Mouse (Mus musculus): ENCODE results near the gene Cyfip2. TPM values are rescaled to one million over a fixed set of nuclear protein-coding genes. Genes with fewer than 3 reads are reported as not detected.

The Cyfip2 gene
- polyA plus RNA-seq, 1 experiment, result 85.4 TPM

DNA sequence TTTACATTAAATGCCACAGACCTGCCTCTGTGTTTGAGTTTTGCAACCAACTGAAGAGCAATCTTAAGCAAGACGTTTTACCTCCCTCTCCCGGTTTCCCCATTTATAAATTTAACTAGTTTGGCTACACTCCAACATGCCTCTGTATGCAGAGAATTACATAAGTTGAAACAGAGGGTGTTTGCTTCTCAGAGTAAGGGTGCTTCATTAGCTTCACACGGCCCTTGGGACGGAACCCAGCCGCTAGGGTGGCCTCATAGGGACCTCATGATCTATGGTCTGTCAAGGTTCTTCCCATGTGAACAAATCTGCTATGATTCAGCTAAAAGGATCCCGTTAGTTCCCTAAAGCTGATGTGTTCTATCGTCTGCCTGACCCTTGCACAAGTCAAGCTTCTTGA is 1.9 kb upstream of the Cyfip2 start:
- no peak for DNase-seq
- 57% methylated on average over 7 of the region's 7 CpGs for WGBS
- Histone ChIP-seq H3K36me3 (ENCODE audit: control insufficient read depth, insufficient read depth, low read length) (no peaks in the 10 kb centered on the region), H3K4me1 (replicated peaks; ENCODE audit: control insufficient read depth, insufficient read depth, low read length) (peaks cover 18% of the 10 kb centered on the region), H3K27ac (ENCODE audit: control insufficient read depth, insufficient read depth, low read length) (no peak overlapping the region), H3K27me3 (ENCODE audit: control insufficient read depth, insufficient read depth, low read length) (no peaks in the 10 kb centered on the region), H3K4me3 (ENCODE audit: control insufficient read depth, insufficient read depth, low read length) (no peak overlapping the region)
- no peak for TF ChIP-seq POLR2A (IDR thresholded peaks at IDR 0.05; ENCODE audit: control insufficient read depth, extremely low read depth, insufficient read depth, low read length, poor library complexity)
- no peak for TF ChIP-seq CTCF (IDR thresholded peaks at IDR 0.05; ENCODE audit: borderline replicate concordance, control insufficient read depth, extremely low read depth, insufficient read depth, low read length, poor library complexity)

DNA sequence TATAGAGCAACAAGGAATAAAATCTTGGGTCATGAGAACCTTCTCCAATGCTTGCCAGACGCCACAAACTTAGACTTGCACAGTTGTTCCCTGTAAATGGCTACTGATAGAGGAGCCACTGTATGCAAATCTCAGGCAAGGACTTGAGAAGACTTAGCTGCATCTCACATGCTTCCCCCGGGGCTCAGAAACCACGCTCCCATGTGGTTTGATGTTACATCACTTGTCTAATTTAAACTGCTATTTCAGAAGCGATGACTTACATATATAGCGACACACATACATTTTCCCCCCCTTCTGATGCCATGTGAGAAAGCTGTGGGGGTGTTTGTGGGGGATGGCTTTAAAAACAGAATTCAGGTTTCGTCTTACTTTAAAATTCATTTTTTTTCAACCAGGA is 1.2 kb upstream of the Cyfip2 start:
- Histone ChIP-seq H3K4me3 (ENCODE audit: control insufficient read depth, insufficient read depth, low read length) (no peak overlapping the region), H3K27ac (ENCODE audit: control insufficient read depth, insufficient read depth, low read length) (no peak overlapping the region), H3K36me3 (ENCODE audit: control insufficient read depth, insufficient read depth, low read length) (no peaks in the 10 kb centered on the region), H3K27me3 (ENCODE audit: control insufficient read depth, insufficient read depth, low read length) (no peaks in the 10 kb centered on the region), H3K4me1 (replicated peaks; ENCODE audit: control insufficient read depth, insufficient read depth, low read length) (peaks cover 24% of the 10 kb centered on the region)
- no peak for TF ChIP-seq CTCF (IDR thresholded peaks at IDR 0.05; ENCODE audit: borderline replicate concordance, control insufficient read depth, extremely low read depth, insufficient read depth, low read length, poor library complexity)
- TF ChIP-seq POLR2A (IDR thresholded peaks at IDR 0.05; ENCODE audit: control insufficient read depth, extremely low read depth, insufficient read depth, low read length, poor library complexity), result no peak
- 31% methylated on average over 6 of the region's 6 CpGs for WGBS
- DNase-seq, result no peak

DNA sequence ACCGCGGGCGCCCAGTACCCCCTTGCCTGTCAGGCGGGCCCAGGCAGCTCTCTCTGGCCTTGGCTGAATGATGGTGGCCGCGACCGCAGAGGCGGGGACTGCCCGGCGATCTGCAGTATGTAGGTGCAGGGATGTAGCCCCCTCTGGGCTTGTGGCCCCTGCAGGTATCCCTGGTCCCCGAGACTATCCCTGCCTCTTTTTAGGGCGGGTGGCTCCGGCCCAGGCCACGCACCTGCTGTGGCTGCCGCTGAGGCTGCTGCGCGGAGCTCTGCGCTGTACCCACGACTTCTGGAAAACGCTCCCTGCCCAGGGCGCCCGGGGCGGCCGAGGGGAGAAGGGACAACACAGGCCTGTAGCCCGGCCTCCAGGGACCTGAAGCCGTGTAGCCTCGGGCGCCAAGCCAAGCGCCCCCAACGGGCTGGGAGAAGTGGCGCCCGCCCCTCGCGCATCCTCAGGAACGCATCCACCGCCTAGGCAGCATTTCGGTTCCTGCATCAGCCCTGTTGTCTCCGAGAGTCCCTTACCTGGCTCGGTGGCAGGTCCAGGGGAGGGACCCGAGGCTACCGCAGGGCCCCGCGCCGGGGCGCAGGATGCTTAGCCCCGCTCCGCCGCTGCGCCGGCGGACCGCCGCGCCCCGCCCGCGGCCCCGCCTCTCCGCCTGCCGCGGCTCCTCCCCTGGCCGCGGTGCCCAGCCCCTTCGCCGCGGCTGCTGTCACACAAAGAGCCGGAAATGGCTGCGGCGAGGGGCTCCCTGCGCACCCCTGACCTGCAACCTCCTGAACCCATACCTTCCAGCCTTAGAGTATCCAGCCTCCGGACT is 746 bp downstream of the Cyfip2 start:
- TF ChIP-seq POLR2A (IDR thresholded peaks at IDR 0.05; ENCODE audit: control insufficient read depth, extremely low read depth, insufficient read depth, low read length, poor library complexity), result peak; percentile 91
- 0 out of 2 replicates have a peak, but pooled peaks have one; percentile 48 for TF ChIP-seq CTCF (IDR thresholded peaks at IDR 0.05; ENCODE audit: borderline replicate concordance, control insufficient read depth, extremely low read depth, insufficient read depth, low read length, poor library complexity)
- Histone ChIP-seq H3K27me3 (ENCODE audit: control insufficient read depth, insufficient read depth, low read length) (no peaks in the 10 kb centered on the region), H3K27ac (ENCODE audit: control insufficient read depth, insufficient read depth, low read length) (peak overlapping the region; percentile 65), H3K4me1 (replicated peaks; ENCODE audit: control insufficient read depth, insufficient read depth, low read length) (peaks cover 40% of the 10 kb centered on the region), H3K4me3 (ENCODE audit: control insufficient read depth, insufficient read depth, low read length) (peak overlapping the region; percentile 91), H3K36me3 (ENCODE audit: control insufficient read depth, insufficient read depth, low read length) (no peaks in the 10 kb centered on the region)
- under 1% methylated on average over 71 of the region's 71 CpGs for WGBS
- DNase-seq, result peak; percentile 81

DNA sequence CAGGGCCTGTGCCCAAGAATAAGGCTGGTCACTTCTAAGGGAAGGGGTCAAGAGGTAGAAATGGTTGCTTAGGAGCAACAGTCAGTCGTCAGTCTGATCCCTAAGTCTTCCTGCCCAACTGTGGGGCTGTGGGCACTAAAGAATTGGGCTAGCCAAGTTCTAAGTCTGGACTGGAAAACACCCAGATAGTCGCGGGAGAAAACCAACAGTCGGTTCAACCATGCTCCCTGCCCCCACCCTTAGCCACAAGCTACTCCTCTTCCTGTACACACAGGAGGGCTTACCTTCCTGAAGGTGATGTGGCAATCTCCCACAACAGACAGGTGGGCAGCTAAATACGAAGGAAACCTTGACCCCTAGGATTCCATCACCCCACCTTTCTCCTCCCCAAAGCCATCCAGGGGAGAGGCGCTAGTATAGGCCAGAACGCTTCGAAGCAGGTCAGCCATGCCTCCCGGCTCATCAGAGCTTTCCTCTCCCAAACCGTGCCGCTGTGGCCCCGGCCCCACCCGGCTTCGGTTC is 1.4 kb downstream of the Cyfip2 start:
- peak; percentile 73 for DNase-seq
- Histone ChIP-seq H3K4me1 (replicated peaks; ENCODE audit: control insufficient read depth, insufficient read depth, low read length) (peaks cover 43% of the 10 kb centered on the region), H3K27me3 (ENCODE audit: control insufficient read depth, insufficient read depth, low read length) (no peaks in the 10 kb centered on the region), H3K4me3 (ENCODE audit: control insufficient read depth, insufficient read depth, low read length) (peak overlapping the region; percentile 91), H3K36me3 (ENCODE audit: control insufficient read depth, insufficient read depth, low read length) (no peaks in the 10 kb centered on the region), H3K27ac (ENCODE audit: control insufficient read depth, insufficient read depth, low read length) (peak overlapping the region; percentile 65)
- TF ChIP-seq POLR2A (IDR thresholded peaks at IDR 0.05; ENCODE audit: control insufficient read depth, extremely low read depth, insufficient read depth, low read length, poor library complexity) (no peak), CTCF (IDR thresholded peaks at IDR 0.05; ENCODE audit: borderline replicate concordance, control insufficient read depth, extremely low read depth, insufficient read depth, low read length, poor library complexity) (no peak)
- 2% methylated on average over 14 of the region's 14 CpGs for WGBS

DNA sequence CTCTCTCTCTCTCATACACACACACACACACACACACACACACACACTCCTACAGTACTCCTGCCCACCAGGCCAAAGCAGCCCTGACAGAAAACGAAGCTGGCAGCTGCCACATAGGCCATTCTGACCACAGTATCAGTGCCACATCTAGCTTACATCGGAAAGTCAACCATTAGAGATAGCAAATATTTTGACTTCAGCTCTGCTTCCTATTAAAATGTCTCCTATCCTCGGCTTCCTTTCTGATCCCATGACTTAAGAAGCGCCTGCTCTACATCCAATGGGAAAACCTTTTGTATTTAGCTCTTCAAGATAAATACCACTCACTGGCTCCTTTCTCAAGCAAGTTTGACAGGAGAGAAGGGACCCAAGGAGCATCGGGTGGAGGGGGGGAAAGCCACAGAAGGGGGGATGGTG is 2.0 kb downstream of the Cyfip2 start:
- WGBS, result 14% methylated on average over 5 of the region's 5 CpGs
- H3K36me3 ChIP-seq (ENCODE audit: control insufficient read depth, insufficient read depth, low read length), result no peaks in the 10 kb centered on the region
- peak overlapping the region; percentile 65 for H3K27ac ChIP-seq (ENCODE audit: control insufficient read depth, insufficient read depth, low read length)
- peak overlapping the region; percentile 91 for H3K4me3 ChIP-seq (ENCODE audit: control insufficient read depth, insufficient read depth, low read length)
- H3K27me3 ChIP-seq (ENCODE audit: control insufficient read depth, insufficient read depth, low read length), result no peaks in the 10 kb centered on the region
- H3K4me1 ChIP-seq (replicated peaks; ENCODE audit: control insufficient read depth, insufficient read depth, low read length), result peaks cover 49% of the 10 kb centered on the region
- DNase-seq, result no peak
- no peak for TF ChIP-seq CTCF (IDR thresholded peaks at IDR 0.05; ENCODE audit: borderline replicate concordance, control insufficient read depth, extremely low read depth, insufficient read depth, low read length, poor library complexity)
- TF ChIP-seq POLR2A (IDR thresholded peaks at IDR 0.05; ENCODE audit: control insufficient read depth, extremely low read depth, insufficient read depth, low read length, poor library complexity), result no peak

DNA sequence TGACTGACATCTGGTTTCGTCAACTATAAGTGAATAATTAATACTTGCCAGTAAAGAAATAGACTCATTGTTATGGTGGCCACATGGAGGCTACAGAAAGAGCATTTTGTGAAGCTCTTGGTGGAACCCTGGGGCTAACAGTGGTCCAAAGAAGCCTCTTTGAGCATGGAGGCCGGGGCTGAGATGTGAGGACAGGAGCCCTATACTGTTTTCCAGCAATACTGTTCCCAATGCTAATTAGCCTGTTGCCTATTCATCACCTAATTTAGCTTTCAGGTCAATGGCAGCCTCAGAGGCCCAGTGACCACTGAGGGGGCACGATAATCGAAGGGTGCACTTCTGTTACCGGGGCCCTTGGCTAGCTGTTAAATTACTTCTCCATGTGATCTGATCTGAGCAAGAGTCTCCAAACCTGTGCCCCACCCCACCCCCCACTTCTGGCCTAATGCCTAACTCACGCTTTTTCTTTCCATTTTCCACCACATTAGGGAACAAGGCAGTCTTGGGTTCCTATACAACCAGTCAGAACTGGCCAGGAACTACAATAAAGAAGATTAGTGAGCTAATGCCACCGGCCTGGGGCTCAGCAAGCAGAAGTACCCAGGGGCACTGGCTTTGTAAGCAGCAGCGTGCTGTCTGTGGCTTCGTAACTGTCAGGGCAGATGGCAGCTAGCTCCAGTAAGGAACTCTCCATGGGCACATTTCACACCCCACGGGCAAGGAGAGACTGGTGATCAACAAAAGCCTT is 2.7 kb downstream of the Cyfip2 start:
- H3K4me3 ChIP-seq (ENCODE audit: control insufficient read depth, insufficient read depth, low read length), result peak overlapping the region; percentile 91
- peaks cover 56% of the 10 kb centered on the region for H3K4me1 ChIP-seq (replicated peaks; ENCODE audit: control insufficient read depth, insufficient read depth, low read length)
- H3K27me3 ChIP-seq (ENCODE audit: control insufficient read depth, insufficient read depth, low read length), result no peaks in the 10 kb centered on the region
- no peaks in the 10 kb centered on the region for H3K36me3 ChIP-seq (ENCODE audit: control insufficient read depth, insufficient read depth, low read length)
- DNase-seq, result peak; percentile 34
- H3K27ac ChIP-seq (ENCODE audit: control insufficient read depth, insufficient read depth, low read length), result peak overlapping the region; percentile 65
- no peak for TF ChIP-seq CTCF (IDR thresholded peaks at IDR 0.05; ENCODE audit: borderline replicate concordance, control insufficient read depth, extremely low read depth, insufficient read depth, low read length, poor library complexity)
- TF ChIP-seq POLR2A (IDR thresholded peaks at IDR 0.05; ENCODE audit: control insufficient read depth, extremely low read depth, insufficient read depth, low read length, poor library complexity), result no peak
- WGBS, result 22% methylated on average over 10 of the region's 10 CpGs
